Mouse (Mus musculus): ENCODE measurements around the gene Dusp3. TPM values are rescaled to one million over a fixed set of nuclear protein-coding genes. Genes with fewer than 3 reads are reported as not detected.

Gene Dusp3
- total RNA-seq, 1 experiment from 2014 or later, result 12.0 TPM

Other genes with a start within 250 kb of the Dusp3 start
- gene Etv4, start 201.6 kb downstream of the Dusp3 start, total RNA-seq (2017), result not detected in 2 replicates
- not detected in 2 replicates for gene Meox1, start 92.6 kb downstream of the Dusp3 start, total RNA-seq (2017)
- not detected in 2 replicates for gene Sost, start 20.0 kb downstream of the Dusp3 start, total RNA-seq (2017)
- gene Cfap97d1, start 2.7 kb downstream of the Dusp3 start, total RNA-seq (2017), result not detected in 2 replicates
- gene Mpp3, start 41.4 kb upstream of the Dusp3 start, total RNA-seq (2017), result not detected in 2 replicates
- gene Cd300lg, start 54.5 kb upstream of the Dusp3 start, total RNA-seq (2017), result 0.58 and 2.0 TPM in 2 replicates
- gene Mpp2, start 101.5 kb upstream of the Dusp3 start, total RNA-seq (2017), result not detected in 2 replicates
- gene Ppy, start 114.3 kb upstream of the Dusp3 start, total RNA-seq (2017), result not detected in 2 replicates
- not detected in 2 replicates for gene Pyy, start 120.8 kb upstream of the Dusp3 start, total RNA-seq (2017)
- not detected in 2 replicates for gene Nags, start 158.5 kb upstream of the Dusp3 start, total RNA-seq (2017)
- gene Tmem101, start 169.4 kb upstream of the Dusp3 start, total RNA-seq (2017), result 7.2 and 13.6 TPM in 2 replicates
- 46.8 and 56.2 TPM in 2 replicates for gene Lsm12, start 198.3 kb upstream of the Dusp3 start, total RNA-seq (2017)
- 14.7 and 16.5 TPM in 2 replicates for gene G6pc3, start 202.6 kb upstream of the Dusp3 start, total RNA-seq (2017)
- gene Hdac5, start 243.2 kb upstream of the Dusp3 start, total RNA-seq (2017), result 62.9 and 64.1 TPM in 2 replicates

Measured in neutrophil, adult 5-6 weeks (primary cell).